Mouse (Mus musculus): ENCODE measurements at regions not wholly inside any gene's neighbourhood (a gene's known extent, or its start where the extent isn't known, plus 50 kb on each side); places are given as distances from the start of the nearest gene placed in this dataset.

DNA sequence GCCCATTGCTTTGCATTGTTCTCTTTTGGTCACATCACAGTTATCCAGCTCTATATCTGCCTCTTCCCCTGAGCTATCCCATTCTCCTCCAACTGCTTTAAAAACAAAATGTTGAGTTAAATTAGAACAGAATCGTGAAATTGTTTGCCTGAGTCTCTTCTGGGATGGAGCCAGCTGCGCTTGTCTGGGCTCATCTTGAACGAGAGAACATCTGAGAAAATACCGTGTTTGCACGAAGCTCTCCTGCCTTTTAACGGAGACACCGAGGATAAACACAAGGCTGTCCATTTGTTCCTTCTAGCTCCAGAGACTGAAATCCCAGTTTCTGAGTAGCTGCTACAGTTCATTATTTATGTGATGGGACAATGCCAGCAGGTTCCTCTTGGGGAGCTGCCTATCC is 186.6 kb downstream of the Ackr3 start:
- Histone ChIP-seq H3K36me3 (ENCODE audit: control insufficient read depth, insufficient read depth, low read length, poor library complexity, severe bottlenecking) (no peaks in the 10 kb centered on the region), H3K27ac (ENCODE audit: insufficient read depth, low read depth, low read length, poor library complexity, severe bottlenecking) (no peak overlapping the region), H3K4me3 (ENCODE audit: insufficient read depth in 1 of 2, low read depth in 1 of 2, low read length in 2 of 2, poor library complexity in 1 of 2, severe bottlenecking in 1 of 2) (no peak overlapping the region), H3K4me1 (ENCODE audit: control insufficient read depth in 2 of 2, insufficient read depth in 2 of 2, low read length in 2 of 2, poor library complexity in 1 of 2) (no peaks in the 10 kb centered on the region), H3K9me3 (ENCODE audit: control insufficient read depth, insufficient read depth, low read depth, low read length) (no peaks in the 10 kb centered on the region), H3K9ac (ENCODE audit: insufficient read depth, low read depth, low read length, poor library complexity, severe bottlenecking) (no peak overlapping the region)
- no peak for DNase-seq (ENCODE audit: low read depth, low spot score)
- in situ Hi-C loops (cut with MboI; ENCODE audit: low sequenced_read_pairs in 2 of 2, unreplicated experiment in 2 of 2) = no loop called here
- TF ChIP-seq ZNF384 (IDR thresholded peaks at IDR 0.05; ENCODE audit: low read depth, low read length) = no peak
- TF ChIP-seq MAFK (IDR thresholded peaks at IDR 0.05; ENCODE audit: insufficient read depth, low read depth, low read length) = no peak
- no peak for TF ChIP-seq CHD2 (IDR thresholded peaks at IDR 0.05; ENCODE audit: low read depth, low read length)
- TF ChIP-seq ZC3H11A (IDR thresholded peaks at IDR 0.05; ENCODE audit: borderline replicate concordance, low read depth, low read length) = no peak
- no peak for TF ChIP-seq HCFC1 (IDR thresholded peaks at IDR 0.05; ENCODE audit: borderline replicate concordance, insufficient read depth, low read length)

DNA sequence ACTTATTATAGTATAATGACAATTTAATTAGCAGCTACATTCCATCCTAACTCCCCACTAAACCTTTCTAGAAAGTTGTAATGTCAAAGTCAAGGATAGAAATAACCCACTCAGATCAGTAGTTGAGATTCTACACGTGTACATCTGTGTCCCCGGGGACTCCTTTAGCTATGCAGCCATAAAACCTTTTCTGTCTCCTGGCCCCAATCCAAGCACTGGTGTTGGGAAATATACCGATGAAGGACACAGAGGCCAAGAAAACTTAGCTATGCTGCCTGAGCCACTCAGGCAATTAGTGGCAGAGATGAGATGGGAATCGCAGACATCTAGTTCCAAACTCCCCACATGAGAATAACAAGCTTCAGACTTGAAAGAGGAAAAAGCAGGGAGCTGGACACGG is 190.1 kb downstream of the Ackr3 start:
- Histone ChIP-seq H3K9me3 (ENCODE audit: control insufficient read depth, insufficient read depth, low read depth, low read length) (no peaks in the 10 kb centered on the region), H3K27ac (ENCODE audit: insufficient read depth, low read depth, low read length, poor library complexity, severe bottlenecking) (no peak overlapping the region), H3K4me1 (ENCODE audit: control insufficient read depth in 2 of 2, insufficient read depth in 2 of 2, low read length in 2 of 2, poor library complexity in 1 of 2) (no peaks in the 10 kb centered on the region; a peak in 1 of 4 replicates), H3K36me3 (ENCODE audit: control insufficient read depth, insufficient read depth, low read length, poor library complexity, severe bottlenecking) (no peaks in the 10 kb centered on the region), H3K4me3 (ENCODE audit: insufficient read depth in 1 of 2, low read depth in 1 of 2, low read length in 2 of 2, poor library complexity in 1 of 2, severe bottlenecking in 1 of 2) (no peak overlapping the region), H3K9ac (ENCODE audit: insufficient read depth, low read depth, low read length, poor library complexity, severe bottlenecking) (no peak overlapping the region)
- no peak for TF ChIP-seq ZNF384 (IDR thresholded peaks at IDR 0.05; ENCODE audit: low read depth, low read length)
- in situ Hi-C loops (cut with MboI; ENCODE audit: low sequenced_read_pairs in 2 of 2, unreplicated experiment in 2 of 2) = no loop called here
- no peak for DNase-seq (ENCODE audit: low read depth, low spot score)

- H3K9ac ChIP-seq (ENCODE audit: insufficient read depth, low read depth, low read length, poor library complexity, severe bottlenecking) = no peak overlapping the region
- TF ChIP-seq CHD2 (IDR thresholded peaks at IDR 0.05; ENCODE audit: low read depth, low read length) = no peak
- no peak for TF ChIP-seq MAFK (IDR thresholded peaks at IDR 0.05; ENCODE audit: insufficient read depth, low read depth, low read length)
- no peak for TF ChIP-seq ZC3H11A (IDR thresholded peaks at IDR 0.05; ENCODE audit: borderline replicate concordance, low read depth, low read length)
- TF ChIP-seq HCFC1 (IDR thresholded peaks at IDR 0.05; ENCODE audit: borderline replicate concordance, insufficient read depth, low read length) = no peak
- no peak for TF ChIP-seq ZNF384 (IDR thresholded peaks at IDR 0.05; ENCODE audit: low read depth, low read length)
- DNase-seq (ENCODE audit: low read depth, low spot score) = no peak
- H3K27ac ChIP-seq (ENCODE audit: insufficient read depth, low read depth, low read length, poor library complexity, severe bottlenecking) = no peak overlapping the region
- in situ Hi-C loops (cut with MboI; ENCODE audit: low sequenced_read_pairs in 2 of 2, unreplicated experiment in 2 of 2) = no loop called here
- H3K9me3 ChIP-seq (ENCODE audit: control insufficient read depth, insufficient read depth, low read depth, low read length) = no peaks in the 10 kb centered on the region
- no peak overlapping the region for H3K4me3 ChIP-seq (ENCODE audit: insufficient read depth in 1 of 2, low read depth in 1 of 2, low read length in 2 of 2, poor library complexity in 1 of 2, severe bottlenecking in 1 of 2)
- no peaks in the 10 kb centered on the region for H3K36me3 ChIP-seq (ENCODE audit: control insufficient read depth, insufficient read depth, low read length, poor library complexity, severe bottlenecking)
- no peaks in the 10 kb centered on the region; a peak in 1 of 4 replicates for H3K4me1 ChIP-seq (ENCODE audit: control insufficient read depth in 2 of 2, insufficient read depth in 2 of 2, low read length in 2 of 2, poor library complexity in 1 of 2)
Observed at GRCm38 (mm10) chr1:90395331-90396016, 191.7 kb downstream of the Ackr3 start.

DNA sequence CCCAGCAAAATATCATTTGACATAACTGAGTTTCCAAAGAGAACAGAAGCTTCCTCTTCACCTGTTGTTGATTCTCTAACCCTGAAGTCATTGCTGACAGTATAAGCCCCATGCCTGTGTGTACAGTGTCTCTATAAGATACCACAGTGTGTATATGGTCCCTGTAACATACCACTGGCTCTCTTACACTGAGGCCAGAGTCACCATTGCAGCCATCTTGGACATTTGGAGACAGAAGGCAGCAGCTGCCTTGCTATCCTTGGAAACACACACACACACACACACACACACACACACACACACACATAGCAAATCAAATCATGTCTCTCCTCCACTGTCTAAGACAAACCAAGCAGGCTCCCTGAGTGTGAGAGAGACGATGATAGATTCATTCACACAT is 192.9 kb downstream of the Ackr3 start:
- Histone ChIP-seq H3K27ac (ENCODE audit: insufficient read depth, low read depth, low read length, poor library complexity, severe bottlenecking) (no peak overlapping the region), H3K9ac (ENCODE audit: insufficient read depth, low read depth, low read length, poor library complexity, severe bottlenecking) (no peak overlapping the region), H3K4me3 (ENCODE audit: insufficient read depth in 1 of 2, low read depth in 1 of 2, low read length in 2 of 2, poor library complexity in 1 of 2, severe bottlenecking in 1 of 2) (no peak overlapping the region), H3K4me1 (ENCODE audit: control insufficient read depth in 2 of 2, insufficient read depth in 2 of 2, low read length in 2 of 2, poor library complexity in 1 of 2) (no peaks in the 10 kb centered on the region; a peak in 1 of 4 replicates), H3K9me3 (ENCODE audit: control insufficient read depth, insufficient read depth, low read depth, low read length) (no peaks in the 10 kb centered on the region), H3K36me3 (ENCODE audit: control insufficient read depth, insufficient read depth, low read length, poor library complexity, severe bottlenecking) (no peaks in the 10 kb centered on the region)
- in situ Hi-C loops (cut with MboI; ENCODE audit: low sequenced_read_pairs in 2 of 2, unreplicated experiment in 2 of 2) = no loop called here
- no peak for DNase-seq (ENCODE audit: low read depth, low spot score)
- no peak for TF ChIP-seq ZNF384 (IDR thresholded peaks at IDR 0.05; ENCODE audit: low read depth, low read length)
- TF ChIP-seq HCFC1 (IDR thresholded peaks at IDR 0.05; ENCODE audit: borderline replicate concordance, insufficient read depth, low read length) = no peak
- no peak for TF ChIP-seq MAFK (IDR thresholded peaks at IDR 0.05; ENCODE audit: insufficient read depth, low read depth, low read length)
- TF ChIP-seq ZC3H11A (IDR thresholded peaks at IDR 0.05; ENCODE audit: borderline replicate concordance, low read depth, low read length) = no peak
- no peak for TF ChIP-seq CHD2 (IDR thresholded peaks at IDR 0.05; ENCODE audit: low read depth, low read length)

GRCm38 (mm10) chr1:90397355-90397754 is 193.6 kb downstream of the Ackr3 start:
- Histone ChIP-seq H3K9ac (ENCODE audit: insufficient read depth, low read depth, low read length, poor library complexity, severe bottlenecking) (no peak overlapping the region), H3K27ac (ENCODE audit: insufficient read depth, low read depth, low read length, poor library complexity, severe bottlenecking) (no peak overlapping the region)

More at GRCm38 (mm10) chr1:90397355-90397754, 193.6 kb downstream of the Ackr3 start:
- Histone ChIP-seq H3K4me3 (ENCODE audit: insufficient read depth in 1 of 2, low read depth in 1 of 2, low read length in 2 of 2, poor library complexity in 1 of 2, severe bottlenecking in 1 of 2) (no peak overlapping the region), H3K36me3 (ENCODE audit: control insufficient read depth, insufficient read depth, low read length, poor library complexity, severe bottlenecking) (no peaks in the 10 kb centered on the region), H3K4me1 (ENCODE audit: control insufficient read depth in 2 of 2, insufficient read depth in 2 of 2, low read length in 2 of 2, poor library complexity in 1 of 2) (no peaks in the 10 kb centered on the region; a peak in 1 of 4 replicates), H3K9me3 (ENCODE audit: control insufficient read depth, insufficient read depth, low read depth, low read length) (no peaks in the 10 kb centered on the region)
- in situ Hi-C loops (cut with MboI; ENCODE audit: low sequenced_read_pairs in 2 of 2, unreplicated experiment in 2 of 2) = no loop called here
- TF ChIP-seq ZNF384 (IDR thresholded peaks at IDR 0.05; ENCODE audit: low read depth, low read length) = no peak
- TF ChIP-seq HCFC1 (IDR thresholded peaks at IDR 0.05; ENCODE audit: borderline replicate concordance, insufficient read depth, low read length) = no peak
- TF ChIP-seq MAFK (IDR thresholded peaks at IDR 0.05; ENCODE audit: insufficient read depth, low read depth, low read length) = no peak
- TF ChIP-seq CHD2 (IDR thresholded peaks at IDR 0.05; ENCODE audit: low read depth, low read length) = no peak
- no peak for TF ChIP-seq ZC3H11A (IDR thresholded peaks at IDR 0.05; ENCODE audit: borderline replicate concordance, low read depth, low read length)
- no peak for DNase-seq (ENCODE audit: low read depth, low spot score)
